Mouse (Mus musculus): ENCODE measurements at regions not wholly inside any gene's neighbourhood (a gene's known extent, or its start where the extent isn't known, plus 50 kb on each side); places are given as distances from the start of the nearest gene placed in this dataset.

DNA sequence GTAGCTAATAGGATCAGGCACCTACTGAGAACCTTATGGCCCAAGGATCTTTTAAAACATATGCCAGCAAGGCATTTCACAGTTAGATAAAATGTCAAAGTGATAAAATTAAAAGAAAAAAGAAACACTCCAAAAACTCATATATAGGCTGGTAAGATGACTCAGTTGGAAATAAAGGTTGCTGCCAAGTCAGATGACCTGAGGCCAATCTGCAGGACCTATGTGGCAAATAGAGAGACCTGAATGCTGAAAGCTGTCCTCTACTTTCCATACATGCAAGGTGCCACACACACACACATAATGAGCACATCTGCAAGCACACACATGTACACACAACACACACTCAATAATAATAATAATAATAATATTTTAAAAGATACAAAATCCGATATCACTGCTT is 953.5 kb upstream of the Jmjd1c start:
- TF ChIP-seq CTCF (IDR thresholded peaks at IDR 0.05; ENCODE audit: low read depth): no peak
- TF ChIP-seq EP300 (optimal IDR thresholded peaks at IDR 0.05): no peak
